Mouse (Mus musculus): Measurements from ENCODE around the gene Galnt17. TPM values are rescaled to one million over a fixed set of nuclear protein-coding genes. Genes with fewer than 3 reads are reported as not detected.

Galnt17 gene
- polyA plus RNA-seq, 1 experiment from 2014 or later = 11.5 TPM

- H3K9me3 ChIP-seq (ENCODE audit: control insufficient read depth, low read length) = no peaks in the 10 kb centered on the region
- H3K27me3 ChIP-seq (ENCODE audit: control insufficient read depth, insufficient read depth, low read length) = no peaks in the 10 kb centered on the region
- H3K4me3 ChIP-seq (replicated peaks; ENCODE audit: low read length) = no peak overlapping the region
- no peak for DNase-seq (ENCODE audit: low spot score)
- ATAC-seq (ENCODE audit: low FRiP score) = no peak
- H3K27ac ChIP-seq = no peak overlapping the region
- 75% methylated on average over 3 of the region's 3 CpGs for WGBS
- peaks cover 9% of the 10 kb centered on the region; the same call in 1 of the 2 replicates for H3K4me1 ChIP-seq (replicated peaks; ENCODE audit: control insufficient read depth, insufficient read depth, low read length)
- no peak overlapping the region for H3K9ac ChIP-seq
- no peak overlapping the region for H3K4me2 ChIP-seq (replicated peaks)
- no peaks in the 10 kb centered on the region for H3K36me3 ChIP-seq (replicated peaks; ENCODE audit: control insufficient read depth, insufficient read depth)
These were observed 283.8 kb downstream of the Galnt17 start for GRCm38 (mm10) chr5:131024506-131024905.

GRCm38 (mm10) chr5:131022396-131022993 is 285.8 kb downstream of the Galnt17 start:
- Histone ChIP-seq H3K9ac (no peak overlapping the region), H3K4me2 (replicated peaks) (no peak overlapping the region), H3K4me3 (replicated peaks; ENCODE audit: low read length) (no peak overlapping the region), H3K4me1 (replicated peaks; ENCODE audit: control insufficient read depth, insufficient read depth, low read length) (peaks cover 16% of the 10 kb centered on the region), H3K9me3 (ENCODE audit: control insufficient read depth, low read length) (no peaks in the 10 kb centered on the region), H3K27me3 (ENCODE audit: control insufficient read depth, insufficient read depth, low read length) (no peaks in the 10 kb centered on the region), H3K36me3 (replicated peaks; ENCODE audit: control insufficient read depth, insufficient read depth) (no peaks in the 10 kb centered on the region), H3K27ac (peak overlapping the region; percentile 43)
- DNase-seq (ENCODE audit: low spot score) = no peak
- 53% methylated on average over 18 of the region's 18 CpGs for WGBS
- no peak for ATAC-seq (ENCODE audit: low FRiP score)

- DNase-seq (ENCODE audit: low spot score) = no peak
- ATAC-seq (ENCODE audit: low FRiP score) = no peak
- no peaks in the 10 kb centered on the region for H3K36me3 ChIP-seq (replicated peaks; ENCODE audit: control insufficient read depth, insufficient read depth)
- WGBS = 80% methylated on average over 5 of the region's 5 CpGs
- H3K27me3 ChIP-seq (ENCODE audit: control insufficient read depth, insufficient read depth, low read length) = no peaks in the 10 kb centered on the region
- H3K4me2 ChIP-seq (replicated peaks) = no peak overlapping the region
- H3K4me3 ChIP-seq (replicated peaks; ENCODE audit: low read length) = no peak overlapping the region
- no peaks in the 10 kb centered on the region for H3K9me3 ChIP-seq (ENCODE audit: control insufficient read depth, low read length)
- H3K27ac ChIP-seq = no peak overlapping the region
- peaks cover 16% of the 10 kb centered on the region for H3K4me1 ChIP-seq (replicated peaks; ENCODE audit: control insufficient read depth, insufficient read depth, low read length)
- H3K9ac ChIP-seq = no peak overlapping the region
These were observed 287.4 kb downstream of the Galnt17 start for GRCm38 (mm10) chr5:131020936-131021335.

- peak overlapping the region; percentile 48 for H3K27ac ChIP-seq
- no peaks in the 10 kb centered on the region for H3K36me3 ChIP-seq (replicated peaks; ENCODE audit: control insufficient read depth, insufficient read depth)
- ATAC-seq (ENCODE audit: low FRiP score) = no peak
- H3K4me3 ChIP-seq (replicated peaks; ENCODE audit: low read length) = no peak overlapping the region
- H3K27me3 ChIP-seq (ENCODE audit: control insufficient read depth, insufficient read depth, low read length) = no peaks in the 10 kb centered on the region
- H3K9ac ChIP-seq = no peak overlapping the region
- no peaks in the 10 kb centered on the region for H3K9me3 ChIP-seq (ENCODE audit: control insufficient read depth, low read length)
- DNase-seq (ENCODE audit: low spot score) = no peak
- H3K4me2 ChIP-seq (replicated peaks) = no peak overlapping the region
- WGBS = 19% methylated on average over 9 of the region's 9 CpGs
- peaks cover 24% of the 10 kb centered on the region for H3K4me1 ChIP-seq (replicated peaks; ENCODE audit: control insufficient read depth, insufficient read depth, low read length)
These were observed 288.8 kb downstream of the Galnt17 start for GRCm38 (mm10) chr5:131019346-131019965.

GRCm38 (mm10) chr5:131016066-131016465 is 292.2 kb downstream of the Galnt17 start:
- no peaks in the 10 kb centered on the region for H3K36me3 ChIP-seq (replicated peaks; ENCODE audit: control insufficient read depth, insufficient read depth)
- no peak overlapping the region for H3K4me3 ChIP-seq (replicated peaks; ENCODE audit: low read length)
- no peak overlapping the region for H3K27ac ChIP-seq

GRCm38 (mm10) chr5:131015341-131015740 is 293.0 kb downstream of the Galnt17 start:
- ATAC-seq (ENCODE audit: low FRiP score) = no peak
- H3K27ac ChIP-seq = 0 out of 2 replicates have a peak overlapping the region, but pooled peaks have one; percentile 2
- no peak overlapping the region for H3K9ac ChIP-seq
- H3K9me3 ChIP-seq (ENCODE audit: control insufficient read depth, low read length) = no peaks in the 10 kb centered on the region
- H3K27me3 ChIP-seq (ENCODE audit: control insufficient read depth, insufficient read depth, low read length) = no peaks in the 10 kb centered on the region
- H3K4me1 ChIP-seq (replicated peaks; ENCODE audit: control insufficient read depth, insufficient read depth, low read length) = peaks cover 26% of the 10 kb centered on the region
- DNase-seq (ENCODE audit: low spot score) = no peak
- H3K4me2 ChIP-seq (replicated peaks) = no peak overlapping the region
- H3K36me3 ChIP-seq (replicated peaks; ENCODE audit: control insufficient read depth, insufficient read depth) = no peaks in the 10 kb centered on the region
- no peak overlapping the region for H3K4me3 ChIP-seq (replicated peaks; ENCODE audit: low read length)
- 72% methylated on average over 9 of the region's 9 CpGs for WGBS

More at GRCm38 (mm10) chr5:131016066-131016465, 292.2 kb downstream of the Galnt17 start:
- Histone ChIP-seq H3K27me3 (ENCODE audit: control insufficient read depth, insufficient read depth, low read length) (no peaks in the 10 kb centered on the region), H3K9ac (no peak overlapping the region), H3K9me3 (ENCODE audit: control insufficient read depth, low read length) (no peaks in the 10 kb centered on the region), H3K4me1 (replicated peaks; ENCODE audit: control insufficient read depth, insufficient read depth, low read length) (peaks cover 26% of the 10 kb centered on the region), H3K4me2 (replicated peaks) (no peak overlapping the region)
- ATAC-seq (ENCODE audit: low FRiP score) (no peak), DNase-seq (ENCODE audit: low spot score) (no peak)
- WGBS = 90% methylated on average over 4 of the region's 4 CpGs

- Histone ChIP-seq H3K27me3 (ENCODE audit: control insufficient read depth, insufficient read depth, low read length) (no peaks in the 10 kb centered on the region), H3K27ac (no peak overlapping the region), H3K36me3 (replicated peaks; ENCODE audit: control insufficient read depth, insufficient read depth) (no peaks in the 10 kb centered on the region), H3K4me3 (replicated peaks; ENCODE audit: low read length) (no peak overlapping the region), H3K4me1 (replicated peaks; ENCODE audit: control insufficient read depth, insufficient read depth, low read length) (peaks cover 14% of the 10 kb centered on the region), H3K9me3 (ENCODE audit: control insufficient read depth, low read length) (no peaks in the 10 kb centered on the region), H3K9ac (no peak overlapping the region), H3K4me2 (replicated peaks) (no peak overlapping the region)
- ATAC-seq (ENCODE audit: low FRiP score) (no peak), DNase-seq (ENCODE audit: low spot score) (no peak)
- 73% methylated on average over 7 of the region's 7 CpGs for WGBS
These were observed 294.5 kb downstream of the Galnt17 start for GRCm38 (mm10) chr5:131013816-131014215.

- no peak for ATAC-seq (ENCODE audit: low FRiP score)
- Histone ChIP-seq H3K4me2 (replicated peaks) (no peak overlapping the region), H3K9me3 (ENCODE audit: control insufficient read depth, low read length) (no peaks in the 10 kb centered on the region), H3K4me3 (replicated peaks; ENCODE audit: low read length) (no peak overlapping the region), H3K9ac (no peak overlapping the region), H3K36me3 (replicated peaks; ENCODE audit: control insufficient read depth, insufficient read depth) (no peaks in the 10 kb centered on the region), H3K4me1 (replicated peaks; ENCODE audit: control insufficient read depth, insufficient read depth, low read length) (peaks cover 14% of the 10 kb centered on the region; the same call in 1 of the 2 replicates), H3K27ac (no peak overlapping the region), H3K27me3 (ENCODE audit: control insufficient read depth, insufficient read depth, low read length) (no peaks in the 10 kb centered on the region)
- 67% methylated on average over 3 of the region's 3 CpGs for WGBS
- no peak for DNase-seq (ENCODE audit: low spot score)
These were observed 295.2 kb downstream of the Galnt17 start for GRCm38 (mm10) chr5:131013101-131013500.

- 59% methylated on average over 6 of the region's 6 CpGs for WGBS
- ATAC-seq (ENCODE audit: low FRiP score) = no peak
- no peak overlapping the region for H3K27ac ChIP-seq
- H3K27me3 ChIP-seq (ENCODE audit: control insufficient read depth, insufficient read depth, low read length) = no peaks in the 10 kb centered on the region
- no peaks in the 10 kb centered on the region for H3K36me3 ChIP-seq (replicated peaks; ENCODE audit: control insufficient read depth, insufficient read depth)
- no peak overlapping the region for H3K4me3 ChIP-seq (replicated peaks; ENCODE audit: low read length)
- H3K9ac ChIP-seq = no peak overlapping the region
- no peak for DNase-seq (ENCODE audit: low spot score)
- H3K4me1 ChIP-seq (replicated peaks; ENCODE audit: control insufficient read depth, insufficient read depth, low read length) = 0 out of 2 replicates have a peak, but pooled peaks cover 7% of the 10 kb centered on the region
- no peak overlapping the region for H3K4me2 ChIP-seq (replicated peaks)
- no peaks in the 10 kb centered on the region for H3K9me3 ChIP-seq (ENCODE audit: control insufficient read depth, low read length)
These were observed 298.8 kb downstream of the Galnt17 start for GRCm38 (mm10) chr5:131009510-131009909.
